Mouse (Mus musculus) small intestine, adult 2 months (tissue): Measurements from ENCODE around the gene Hist1h1d. TPM values are rescaled to one million over a fixed set of nuclear protein-coding genes. Genes with fewer than 3 reads are reported as not detected.

ENCODE experiments used
- H3K27ac ChIP-seq: fragments of 200-500 bp; 2 replicates; pipeline ENCODE4 v1.5.1; 2012; ENCODE audit warnings: low read depth, low read length, control low read depth, inconsistent platforms; ENCODE audit not compliant: insufficient read depth
- H3K27me3 ChIP-seq: fragments of 200-500 bp; 2 replicates; pipeline ENCODE4 v1.6.1; 2012; ENCODE audit warnings: mild to moderate bottlenecking, moderate library complexity, low read length, inconsistent platforms; ENCODE audit not compliant: control insufficient read depth, insufficient read depth
- H3K36me3 ChIP-seq: fragments of 200-500 bp; 2 replicates; pipeline ENCODE4 v1.6.1; 2012; ENCODE audit warnings: mild to moderate bottlenecking, low read length, control low read depth, inconsistent platforms; ENCODE audit not compliant: control insufficient read depth, insufficient read depth
- H3K4me1 ChIP-seq: fragments of 200-500 bp; 2 replicates; pipeline ENCODE4 v1.6.1; 2012; ENCODE audit warnings: low read length, inconsistent platforms, mixed read lengths; ENCODE audit not compliant: control insufficient read depth, insufficient read depth, insufficient read length
- H3K4me3 ChIP-seq: fragments of 200-500 bp; 2 replicates; pipeline ENCODE4 v1.5.1; 2012; ENCODE audit warnings: low read depth, mild to moderate bottlenecking, control low read depth, inconsistent platforms, low read length, moderate library complexity
- CTCF ChIP-seq: fragments of 200-500 bp; IDR thresholded peaks from 2 replicates; pipeline ENCODE4 v1.5.1; 2012; ENCODE audit warnings: low read depth, mild to moderate bottlenecking, control low read depth, inconsistent platforms, low read length, moderate library complexity, mixed read lengths; ENCODE audit not compliant: insufficient replicate concordance, insufficient read length; ENCODE audit errors: extremely low read depth
- POLR2A ChIP-seq: fragments of 200-500 bp; IDR thresholded peaks from 2 replicates; pipeline ENCODE4 v1.6.1; 2012; ENCODE audit warnings: low read depth, mild to moderate bottlenecking, control low read depth, inconsistent platforms, low read length, moderate library complexity
- WGBS: fragments of 180-500 bp; shearing (Covaris S2); methylation state at CpG from one replicate; pipeline ENCODE4 v1.1.7; 2018; 5-methylcytosine and 5-hydroxymethylcytosine counted together
- polyA plus RNA-seq: library from polyadenylated mRNA; depleted of rRNA; stranded (reverse); fragments of >200 nt; gene quantifications from 2 replicates; pipeline ENCODE4 v1.2.3, GENCODE M21; 2012

Hist1h1d gene
- polyA plus RNA-seq, 1 experiment, result 0.29 TPM

- Histone ChIP-seq H3K36me3 (no peaks in the 10 kb centered on the region), H3K4me1 (no peaks in the 10 kb centered on the region), H3K27me3 (no peaks in the 10 kb centered on the region), H3K27ac (no peak overlapping the region), H3K4me3 (peak overlapping the region; percentile 73)
- 33% methylated on average over 7 of the region's 7 CpGs for WGBS
- TF ChIP-seq CTCF, result no peak
These were observed 23.4 kb downstream of the Hist1h1d start for GRCm38 (mm10) chr13:23576351-23576881.

GRCm38 (mm10) chr13:23576906-23577639 lies 24.0 kb downstream of the Hist1h1d start:
- 49% methylated on average over 6 of the region's 6 CpGs for WGBS
- Histone ChIP-seq H3K4me1 (no peaks in the 10 kb centered on the region), H3K27me3 (no peaks in the 10 kb centered on the region), H3K4me3 (no peak overlapping the region), H3K27ac (no peak overlapping the region), H3K36me3 (no peaks in the 10 kb centered on the region)
- no peak for TF ChIP-seq POLR2A
- TF ChIP-seq CTCF, result no peak

GRCm38 (mm10) chr13:23577835-23578234 lies 24.8 kb downstream of the Hist1h1d start:
- Histone ChIP-seq H3K36me3 (no peaks in the 10 kb centered on the region), H3K27ac (no peak overlapping the region), H3K27me3 (no peaks in the 10 kb centered on the region), H3K4me1 (no peaks in the 10 kb centered on the region), H3K4me3 (no peak overlapping the region)
- 96% methylated on average over 1 of the region's 1 CpGs for WGBS
- TF ChIP-seq CTCF, result no peak
- no peak for TF ChIP-seq POLR2A

- WGBS, result under 1% methylated on average over 43 of the region's 43 CpGs
- H3K27me3 ChIP-seq, result no peaks in the 10 kb centered on the region
- TF ChIP-seq POLR2A (peak; percentile 98), CTCF (no peak)
- peaks cover 2% of the 10 kb centered on the region; the same call in 1 of the 2 replicates for H3K4me1 ChIP-seq
- peak within 1 kb of the TSS; percentile 22 for H3K27ac ChIP-seq
- H3K4me3 ChIP-seq, result peak within 1 kb of the TSS; percentile 64
- no peaks in the 10 kb centered on the region for H3K36me3 ChIP-seq
These were observed 28.6 kb downstream of the Hist1h1d start, which contains the start of gene Hist1h4d for GRCm38 (mm10) chr13:23581408-23582218. TSS of gene Hist1h4d (plus strand) at chr13:23581598.

GRCm38 (mm10) chr13:23582219-23583056 lies 29.4 kb downstream of the Hist1h1d start:
- Histone ChIP-seq H3K27me3 (no peaks in the 10 kb centered on the region), H3K4me1 (peaks cover 2% of the 10 kb centered on the region; the same call in 1 of the 2 replicates), H3K27ac (peak overlapping the region; percentile 22), H3K4me3 (peak overlapping the region; percentile 18; the same call in 1 of the 2 replicates), H3K36me3 (no peaks in the 10 kb centered on the region)
- TF ChIP-seq CTCF (no peak), POLR2A (no peak)
- 24% methylated on average over 6 of the region's 6 CpGs for WGBS

- Histone ChIP-seq H3K27ac (peak overlapping the region; percentile 24; the same call in 1 of the 2 replicates), H3K27me3 (no peaks in the 10 kb centered on the region), H3K36me3 (no peaks in the 10 kb centered on the region), H3K4me1 (peaks cover 2% of the 10 kb centered on the region; the same call in 1 of the 2 replicates), H3K4me3 (no peak overlapping the region)
- TF ChIP-seq POLR2A, result no peak
- TF ChIP-seq CTCF, result no peak
These were observed 30.5 kb downstream of the Hist1h1d start for GRCm38 (mm10) chr13:23583387-23584068.
